Mouse (Mus musculus): ENCODE measurements around the gene Olfr1196.
"Not testable (repeated sequence)": the region's sequence is repeated elsewhere in the genome, so short reads cannot be mapped to it uniquely, and the experiment has no call there.

The Olfr1196 gene

DNA sequence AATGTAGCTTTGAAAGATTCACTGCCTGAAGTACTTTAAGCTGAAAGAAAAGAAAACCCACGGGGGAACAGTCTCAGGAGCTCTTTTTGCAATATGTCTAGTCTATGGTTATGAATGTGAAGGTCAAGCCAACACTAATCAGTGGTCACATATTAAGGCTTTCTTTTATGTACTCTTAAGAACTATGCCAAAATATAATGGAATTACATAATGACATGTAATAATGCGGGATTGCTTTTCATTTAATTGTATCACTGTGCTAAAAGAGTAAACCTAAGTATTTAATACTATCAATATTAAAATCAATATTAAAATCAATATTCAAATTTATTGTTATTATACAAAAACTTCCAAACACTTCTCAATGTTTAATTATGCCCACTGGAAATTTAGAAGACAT lies at the start of gene Olfr1196:
Gene Olfr1196 (minus strand): TSS at position 101 of the 400 bp plus-strand sequence.
- DNase-seq (ENCODE audit: extremely low read depth, low read depth): no peak

DNA sequence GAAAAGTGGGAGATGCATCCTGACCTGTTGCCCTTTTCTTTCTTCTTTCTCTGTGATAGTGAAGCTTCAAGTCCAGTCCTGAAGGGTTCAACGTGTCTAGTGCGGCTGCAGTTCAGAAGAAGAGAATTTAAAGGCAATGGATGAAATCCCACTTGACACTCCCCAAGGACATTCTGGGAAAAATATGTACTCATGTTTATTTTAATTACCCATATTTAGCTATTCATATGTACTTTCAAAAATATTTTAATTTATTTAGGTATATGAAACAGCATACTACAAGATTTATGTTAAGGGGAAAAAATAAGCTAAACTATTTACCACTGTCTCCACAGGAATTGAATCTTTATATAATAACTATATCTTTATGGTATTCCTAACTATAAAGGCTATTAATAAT lies 46.9 kb upstream of the Olfr1196 start, which contains the start of gene Olfr1198:
Gene Olfr1198 (minus strand): TSS at position 101 of the 400 bp plus-strand sequence.
- DNase-seq (ENCODE audit: extremely low read depth, low read depth): no peak

DNA sequence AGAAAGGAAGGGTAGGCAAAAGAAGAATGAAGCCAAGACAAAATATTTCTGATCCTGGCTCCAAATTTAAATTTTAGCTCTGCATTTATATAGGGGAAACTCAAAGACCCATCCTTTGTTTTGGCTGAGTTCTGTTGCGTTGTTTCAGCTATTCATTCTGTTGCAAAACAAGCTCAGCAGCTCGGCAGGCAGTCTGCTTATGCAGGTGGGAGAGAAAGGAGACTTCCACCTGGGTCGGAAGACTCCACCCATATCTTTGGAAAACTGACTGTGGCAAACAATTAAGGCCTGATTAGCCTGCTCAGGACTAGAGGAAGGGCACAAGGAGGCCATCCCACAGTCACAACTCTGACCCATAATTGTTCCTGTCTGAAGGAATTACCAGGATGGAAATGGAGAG lies 39.0 kb upstream of the Olfr1196 start:
- no peak for DNase-seq (ENCODE audit: extremely low read depth, low read depth)

DNA sequence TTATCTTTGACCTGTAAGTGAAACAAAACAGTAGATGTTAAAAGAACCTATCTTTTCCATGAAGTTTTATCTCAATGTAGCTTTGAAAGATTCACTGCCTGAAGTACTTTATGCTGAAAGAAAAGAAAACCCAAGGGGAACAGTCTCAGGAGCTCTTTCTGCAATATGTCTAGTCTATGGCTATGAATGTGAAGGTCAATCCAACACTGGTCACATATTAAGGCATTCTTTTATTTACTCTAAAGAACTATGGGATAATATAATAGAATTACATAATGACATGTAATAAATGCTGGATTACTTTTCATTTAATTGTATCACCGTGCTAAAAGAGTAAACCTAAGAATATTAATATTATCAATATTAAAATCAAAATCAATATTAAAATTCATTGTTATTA lies 27.9 kb upstream of the Olfr1196 start, which contains the start of gene Olfr1197:
Gene Olfr1197 (minus strand): TSS at position 101 of the 400 bp plus-strand sequence.
- DNase-seq (ENCODE audit: extremely low read depth, low read depth): no peak

DNA sequence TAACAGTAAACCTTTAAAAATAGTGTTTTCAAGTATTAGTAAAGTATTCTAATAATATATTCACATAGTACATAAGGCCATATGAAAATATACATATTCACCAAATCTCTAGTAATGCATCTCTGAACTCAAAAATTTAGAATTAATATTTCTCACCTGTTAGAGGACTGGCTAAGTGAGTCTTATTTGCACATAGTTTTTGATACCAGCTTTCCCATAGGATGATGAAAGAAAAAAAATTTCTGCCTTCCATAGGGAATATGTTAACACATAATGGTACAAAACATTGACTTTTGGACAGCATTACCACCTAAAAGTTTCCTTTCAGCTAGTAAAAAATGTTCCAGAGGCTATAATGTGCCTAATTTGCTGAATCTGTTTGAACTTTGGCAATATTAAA lies 15.3 kb downstream of the Olfr1196 start, which contains the start of gene Olfr1195:
Gene Olfr1195 (minus strand): TSS at position 101 of the 400 bp plus-strand sequence.
- no peak for DNase-seq (ENCODE audit: extremely low read depth, low read depth)

DNA sequence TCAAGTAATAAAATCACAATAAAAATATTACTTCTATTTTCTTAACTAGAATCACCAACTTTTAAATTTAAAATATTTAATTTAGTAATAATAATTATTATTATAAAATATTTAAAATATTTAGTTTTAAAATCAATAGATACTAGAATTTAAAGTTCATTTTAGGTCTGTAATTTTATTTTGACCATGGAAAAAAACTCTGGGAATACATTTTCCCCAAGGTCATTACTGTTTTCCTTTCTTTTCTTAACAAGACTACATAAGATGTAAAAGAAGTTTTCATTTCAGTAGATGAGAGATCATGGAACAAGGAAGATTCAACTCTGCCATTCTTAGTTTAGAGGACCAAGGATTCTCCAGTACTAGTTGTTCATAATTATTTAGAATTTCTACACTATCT lies 29.1 kb downstream of the Olfr1196 start, which contains the start of gene Olfr1193:
Gene Olfr1193 (plus strand): TSS at position 301 of the 400 bp plus-strand sequence.
- not testable (repeated sequence) for DNase-seq (ENCODE audit: extremely low read depth, low read depth)

DNA sequence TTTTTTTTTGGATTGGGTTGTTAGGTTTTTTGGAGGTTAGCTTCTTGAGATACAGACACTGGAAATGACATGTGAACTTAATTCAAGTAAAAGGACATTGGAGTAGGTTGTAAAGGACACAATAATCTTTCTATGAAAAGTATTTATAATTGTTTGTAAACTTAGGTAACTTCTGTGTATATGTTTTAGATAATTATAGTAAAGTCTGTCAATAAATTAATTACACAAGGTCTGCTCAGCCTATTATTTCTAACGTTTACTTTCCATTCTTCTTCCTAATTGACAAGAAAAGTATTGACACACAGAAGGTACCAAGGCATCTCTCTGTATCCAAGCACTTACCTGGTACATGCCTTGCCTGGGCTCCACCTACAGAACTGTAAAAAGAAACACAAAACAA lies 56.2 kb downstream of the Olfr1196 start, which contains the start of gene Olfr1192-ps1:
Gene Olfr1192-ps1 (plus strand): TSS at position 301 of the 400 bp plus-strand sequence.
- DNase-seq (ENCODE audit: extremely low read depth, low read depth): no peak

All from MEL-GATA-1-ER (cell line).